ENCODE assay signal across 15 mouse cellular contexts in genomic region chr9:43395209-43395608, GRCm38 (mm10).
DNase-seq lines count a peak whose midpoint lies in the region; ATAC-seq and TF ChIP-seq lines count a peak whose summit lies in the region.
"Had no signal": no experiment of that assay in that cellular context is flagged by ENCODE, and none has a peak within 500 bp of the region (broad histone marks: within the 10 kb centered on the region; RNA-seq: fewer than 3 reads in every experiment).

No protein-coding gene starts in this region.

- H3K27me3 ChIP-seq in kidney, adult 2 months (replicated peaks; ENCODE audit: control insufficient read depth, insufficient read depth, low read length), result no peaks in the 10 kb centered on the region
- no peaks in the 10 kb centered on the region for H3K27me3 ChIP-seq in kidney, embryonic 14.5 days (ENCODE audit: control insufficient read depth, insufficient read depth, low read length)
- H3K27me3 ChIP-seq: liver, embryonic 15.5 days; midbrain, embryonic 15.5 days; neural tube, embryonic 13.5 days had no signal

- peak; percentile 29 to 51 for DNase-seq in cerebellum, postnatal 10 days
- no peak for DNase-seq in cerebellum, postnatal 36 days
- DNase-seq in kidney, adult 2 months, result no peak
- DNase-seq in right cerebral cortex, adult 18-20 months, result peak; percentile 11
- no peak for DNase-seq in right cerebral cortex, postnatal 4 days
- DNase-seq in thymus, postnatal 36 days, result peak; percentile 14 to 19
- no peak for DNase-seq in MN1 (ENCODE audit: low spot score)
- DNase-seq: adrenal gland, postnatal 25 days; cerebellum, adult 11 months; heart, postnatal 4 days had no signal

- H3K9me3 ChIP-seq in kidney, embryonic 14.5 days (ENCODE audit: control insufficient read depth, low read length), result peaks cover 4% of the 10 kb centered on the region; the same call in 1 of the 2 replicates
- H3K9me3 ChIP-seq: liver, embryonic 15.5 days; midbrain, embryonic 15.5 days; neural tube, embryonic 13.5 days had no signal

- peak; percentile 35; the same call in 1 of the 2 replicates for TF ChIP-seq CTCF in kidney, adult 2 months (conservative IDR thresholded peaks at IDR 0.05; ENCODE audit: insufficient read depth, insufficient read length, low read depth, low read length)

- H3K4me3 ChIP-seq in kidney, adult 2 months (ENCODE audit: insufficient read depth, low read depth, low read length), result no peak overlapping the region
- no peak overlapping the region for H3K4me3 ChIP-seq in kidney, embryonic 14.5 days (ENCODE audit: low read length)
- H3K4me3 ChIP-seq: liver, embryonic 15.5 days; midbrain, embryonic 15.5 days; neural tube, embryonic 13.5 days had no signal

- ATAC-seq in kidney, embryonic 14.5 days (ENCODE audit: low FRiP score, low TSS enrichment), result no peak
- ATAC-seq: midbrain, embryonic 15.5 days had no signal

- 36% methylated on average over 5 of the region's 5 CpGs for WGBS in kidney, adult 2 months
- WGBS in kidney, embryonic 14.5 days, result 36% methylated on average over 5 of the region's 5 CpGs

- no peak overlapping the region for H3K27ac ChIP-seq in kidney, adult 2 months (ENCODE audit: insufficient read depth, low read depth, low read length)
- H3K27ac ChIP-seq in kidney, embryonic 14.5 days (ENCODE audit: low read depth, low read length), result no peak overlapping the region
- H3K27ac ChIP-seq: liver, embryonic 15.5 days; midbrain, embryonic 15.5 days; neural tube, embryonic 13.5 days had no signal

- no peak overlapping the region for H3K4me2 ChIP-seq in kidney, embryonic 14.5 days (replicated peaks; ENCODE audit: low read depth, low read length)
- H3K4me2 ChIP-seq: heart, embryonic 11.5 days; liver, embryonic 15.5 days; midbrain, embryonic 15.5 days; neural tube, embryonic 13.5 days had no signal

- no peaks in the 10 kb centered on the region for H3K4me1 ChIP-seq in kidney, adult 2 months (ENCODE audit: control insufficient read depth, insufficient read depth, low read length)
- no peaks in the 10 kb centered on the region for H3K4me1 ChIP-seq in kidney, embryonic 14.5 days (ENCODE audit: control insufficient read depth, insufficient read depth, low read length)
- H3K4me1 ChIP-seq: liver, embryonic 15.5 days; midbrain, embryonic 15.5 days had no signal

- TF ChIP-seq POLR2A in kidney, adult 2 months (IDR thresholded peaks at IDR 0.05; ENCODE audit: low read depth, low read length), result no peak

- H3K9ac ChIP-seq in kidney, embryonic 14.5 days (ENCODE audit: low read depth, low read length), result no peak overlapping the region
- H3K9ac ChIP-seq: liver, embryonic 15.5 days; midbrain, embryonic 15.5 days; neural tube, embryonic 13.5 days had no signal

- H3K36me3 ChIP-seq in kidney, adult 2 months (ENCODE audit: control insufficient read depth, insufficient read depth, low read length), result no peaks in the 10 kb centered on the region
- no peaks in the 10 kb centered on the region for H3K36me3 ChIP-seq in kidney, embryonic 14.5 days (ENCODE audit: control insufficient read depth, insufficient read depth, low read length)
- H3K36me3 ChIP-seq: liver, embryonic 15.5 days; midbrain, embryonic 15.5 days; neural tube, embryonic 13.5 days had no signal

Comparison
In these comparisons a context has a peak if more than half of its experiments do, and no peak if none do; other contexts are left out.
1. DNase-seq: peak in cerebellum, postnatal 10 days (2 of 2), right cerebral cortex, adult 18-20 months (single experiment) and thymus, postnatal 36 days (2 of 2); none in cerebellum, postnatal 36 days (0 of 2), kidney, adult 2 months (single experiment), right cerebral cortex, postnatal 4 days (single experiment) and MN1 (single experiment).